Mouse (Mus musculus) erythroblast, embryonic 14.5 days (primary cell): ENCODE data around the gene Gzme.

Source experiments
- GATA1 ChIP-seq: IDR thresholded peaks from 2 replicates; pipeline ENCODE4 v1.6.1; 2012; ENCODE audit warnings: low read length, inconsistent platforms, mixed read lengths
- TAL1 ChIP-seq: IDR thresholded peaks from 3 replicates; pipeline ENCODE4 v1.6.1; 2012; ENCODE audit warnings: low read length, inconsistent platforms, mixed read lengths

- TF ChIP-seq GATA1 (no peak), TAL1 (no peak)
These were observed 41.7 kb upstream of the Gzme start for GRCm38 (mm10) chr14:56162109-56162508.
